Mouse (Mus musculus) adrenal gland, postnatal 14 days (tissue): ENCODE results near the gene Cd68. TPM values are rescaled to one million over a fixed set of nuclear protein-coding genes. Genes with fewer than 3 reads are reported as not detected.

Experiments
- DNase-seq: peaks from one replicate; pipeline ENCODE4 v3.0.0; 2021; ENCODE audit warnings: mixed read lengths
- total RNA-seq: library from RNA; stranded (reverse); gene quantifications from 2 replicates; pipeline ENCODE4 v1.2.3, GENCODE M21; 2021

The Cd68 gene
- total RNA-seq, 1 experiment from 2014 or later: 8.6 TPM

DNA sequence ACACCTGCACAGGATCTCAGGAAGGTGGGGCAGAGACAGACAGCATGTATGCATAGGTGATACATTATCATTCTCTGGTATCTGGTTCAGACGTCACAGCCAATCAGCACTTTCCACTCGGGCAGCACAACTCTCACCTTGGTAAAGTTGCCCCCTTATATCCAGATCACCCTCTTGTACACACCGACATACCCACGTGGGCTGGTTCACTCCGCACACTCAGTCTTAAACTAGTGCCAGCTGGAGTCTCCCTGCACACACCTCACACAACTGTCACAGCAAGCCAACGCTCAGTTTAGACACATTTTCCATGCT lies 29.1 kb upstream of the Cd68 start:
- DNase-seq: no peak

DNA sequence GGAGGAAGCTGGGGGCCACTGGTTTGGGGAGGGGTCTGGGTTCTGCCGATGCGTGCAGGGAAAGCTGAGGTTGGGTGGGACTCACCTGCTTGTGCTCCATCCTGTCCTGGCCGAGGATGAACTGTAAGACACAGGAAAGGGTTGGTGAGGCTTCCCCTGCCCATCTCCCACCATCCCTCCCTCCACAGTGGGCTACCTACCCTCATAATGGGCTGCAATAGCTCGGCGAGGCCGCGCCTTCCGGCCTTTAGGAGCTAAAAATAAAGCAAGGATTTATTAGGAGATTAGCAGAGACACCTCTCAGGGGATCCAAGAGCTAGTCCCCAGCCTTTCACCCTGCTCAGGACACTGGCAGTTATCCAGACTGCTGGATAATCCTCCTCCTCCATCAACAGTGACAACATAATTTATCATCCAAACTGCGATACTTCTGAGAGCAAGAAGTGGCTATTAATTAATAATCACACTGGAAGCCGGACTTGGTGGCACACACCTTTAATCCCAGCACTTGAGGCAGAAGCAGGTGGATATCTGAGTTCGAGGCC lies 27.5 kb upstream of the Cd68 start:
- no peak for DNase-seq

DNA sequence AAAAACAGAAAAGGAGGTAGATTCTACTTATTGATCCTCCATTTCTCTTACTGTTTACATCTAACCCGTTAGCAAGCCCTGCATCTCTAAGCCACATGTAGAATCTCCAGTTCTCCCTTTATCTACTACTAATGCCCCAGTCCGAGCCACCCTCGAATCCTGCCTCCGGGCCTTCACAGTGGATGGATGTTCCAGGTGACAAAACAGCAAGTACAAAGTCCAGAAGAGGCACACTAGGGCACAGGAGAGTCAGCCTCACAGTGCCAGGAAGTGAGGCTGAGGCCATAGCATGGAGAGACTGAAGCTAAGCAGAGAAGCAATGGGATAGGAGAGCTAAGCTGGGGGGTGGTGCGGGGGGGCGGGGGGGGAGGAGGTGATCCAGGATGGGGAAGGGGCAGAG lies 26.9 kb upstream of the Cd68 start:
- no peak for DNase-seq

DNA sequence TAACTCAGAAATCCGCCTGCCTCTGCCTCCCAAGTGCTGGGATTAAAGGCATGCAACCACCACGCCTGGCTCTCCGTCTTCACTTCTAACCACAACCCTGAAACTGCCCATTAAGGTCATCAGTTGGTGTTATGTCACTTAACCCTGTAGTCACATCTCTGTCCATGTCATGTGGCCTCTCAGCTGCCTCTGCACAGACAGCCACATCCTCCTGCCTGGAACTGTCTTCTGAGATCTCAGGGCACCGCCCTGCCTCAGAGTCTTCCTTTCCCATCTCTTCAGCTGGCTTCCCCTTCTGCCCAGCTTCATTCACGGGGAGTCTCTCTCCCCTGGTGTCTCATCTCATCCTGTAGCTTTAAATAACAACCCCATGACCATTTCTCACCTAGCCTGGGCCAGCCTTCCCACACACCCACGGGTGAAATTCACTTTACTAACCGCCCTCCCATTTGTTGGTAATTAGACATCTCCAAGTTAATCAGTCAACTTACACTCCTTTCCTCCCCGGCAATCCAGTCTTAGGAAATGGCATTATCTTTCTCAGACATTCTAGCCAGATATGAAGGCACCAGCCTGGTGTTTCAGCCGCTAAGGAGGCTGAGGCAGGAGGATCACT lies 26.4 kb upstream of the Cd68 start:
- no peak for DNase-seq

DNA sequence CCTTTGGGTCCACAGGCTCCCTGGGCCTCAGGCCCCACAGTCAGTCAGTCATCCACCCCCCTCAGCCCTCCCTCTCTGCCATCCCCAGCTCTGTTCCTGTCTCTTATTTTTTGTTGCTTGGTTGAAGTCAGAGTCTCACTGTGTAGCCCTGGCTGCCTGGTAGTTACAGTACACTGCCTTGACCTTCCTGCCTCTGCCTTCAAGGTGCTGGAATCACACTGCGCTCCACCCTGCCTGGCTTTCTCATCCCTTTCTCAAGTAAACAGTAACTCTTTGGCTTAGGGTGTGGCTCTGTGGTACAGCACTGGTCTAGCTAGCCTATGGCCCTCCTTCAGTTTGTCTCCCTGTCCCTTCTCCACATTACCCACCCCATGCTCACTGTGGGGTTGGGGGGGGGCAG lies 23.9 kb upstream of the Cd68 start:
- no peak for DNase-seq

DNA sequence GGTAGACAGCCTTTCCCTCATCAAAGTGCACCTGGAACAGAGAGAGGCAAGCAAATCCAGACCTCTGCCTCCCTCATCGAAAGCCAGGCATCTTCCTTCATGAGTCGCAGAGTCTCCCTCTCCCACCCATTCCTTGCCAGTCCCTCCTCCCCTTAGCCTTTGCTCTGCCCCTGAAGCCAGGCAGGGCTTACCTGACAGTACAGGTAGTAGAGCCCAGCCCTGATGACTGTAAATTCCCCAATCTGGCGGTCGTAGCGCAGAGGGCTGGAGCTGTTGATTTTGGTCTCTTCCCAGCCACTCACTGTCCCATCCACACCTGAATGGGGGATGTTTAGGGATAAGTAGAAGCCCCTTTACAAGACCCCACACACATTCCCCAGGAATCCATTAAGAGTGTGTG lies 21.1 kb upstream of the Cd68 start:
- no peak for DNase-seq

DNA sequence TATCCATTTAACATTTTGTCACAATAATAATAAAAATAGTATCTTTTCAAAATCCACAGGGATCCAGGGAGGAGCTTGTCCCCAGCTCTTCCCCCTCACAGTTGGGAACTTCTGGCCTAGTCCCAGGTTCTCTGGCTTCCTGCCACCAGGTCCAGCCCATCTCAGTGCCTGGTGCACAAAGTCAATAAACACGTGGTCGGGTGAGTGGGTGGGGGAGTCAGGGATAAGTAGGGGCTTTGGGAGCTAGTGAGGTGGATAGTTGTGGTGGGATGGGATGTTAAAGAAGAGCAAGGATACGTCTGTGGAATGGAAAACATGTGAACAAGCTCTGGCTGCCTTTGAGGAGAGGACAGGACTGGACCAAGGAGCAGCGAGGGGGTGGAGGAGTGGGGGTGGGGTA lies 20.4 kb upstream of the Cd68 start:
- peak; percentile 75 for DNase-seq

DNA sequence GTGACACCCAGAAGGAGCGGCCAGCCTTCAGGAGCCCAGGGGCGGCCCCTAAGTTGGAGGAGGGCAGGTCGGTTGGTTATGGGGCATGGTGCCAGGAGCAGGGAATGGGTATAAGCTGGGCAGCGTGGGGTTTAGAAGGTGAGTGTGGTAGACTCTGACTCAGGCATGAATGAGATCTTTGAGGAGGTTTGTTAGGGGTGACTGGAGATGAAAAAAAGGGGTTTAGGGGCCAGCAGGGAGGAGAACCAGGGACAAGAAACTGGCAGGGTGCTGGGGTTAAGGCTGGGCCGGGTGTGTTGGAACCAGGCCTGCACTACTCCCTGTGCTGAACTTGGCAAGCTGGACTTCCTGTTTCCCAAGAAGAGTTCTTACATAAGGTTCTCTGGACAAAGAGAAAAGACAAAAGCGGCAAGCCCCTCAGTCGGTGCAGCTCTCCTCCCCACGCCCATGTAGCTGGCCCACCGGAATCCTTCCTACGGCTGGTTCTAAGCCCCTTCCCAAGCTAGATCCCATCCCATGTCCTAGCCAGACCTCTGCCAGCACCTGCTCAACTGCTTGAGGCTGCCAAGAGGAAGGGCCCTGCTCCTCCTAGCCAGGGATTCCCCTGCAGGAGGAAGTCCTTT lies 19.7 kb upstream of the Cd68 start, which contains the start of gene Tnfsf13:
Gene Tnfsf13, minus strand, starts transcription at position 259 of the 623 bp plus-strand sequence.
- DNase-seq: peak; percentile 82

DNA sequence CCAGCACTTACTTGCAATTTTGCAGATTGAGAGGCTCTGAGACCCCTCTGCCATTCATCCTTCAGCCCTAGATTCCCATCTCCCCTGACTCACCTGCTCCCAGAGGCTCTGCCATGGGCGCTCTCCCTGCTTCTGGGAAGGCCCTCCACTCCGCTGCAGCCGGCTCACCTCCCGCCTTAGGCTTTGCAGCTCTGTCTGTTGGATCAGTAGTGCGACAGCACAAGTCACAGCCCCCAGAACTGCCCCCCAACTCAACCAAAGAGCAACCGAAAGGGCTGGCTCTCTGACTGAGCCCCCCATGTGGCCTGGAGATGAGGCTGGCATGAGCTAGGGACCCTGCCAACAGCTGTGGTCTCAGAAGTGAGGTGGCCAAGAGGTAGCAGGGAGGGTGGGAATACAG lies 19.0 kb upstream of the Cd68 start:
- DNase-seq: no peak

DNA sequence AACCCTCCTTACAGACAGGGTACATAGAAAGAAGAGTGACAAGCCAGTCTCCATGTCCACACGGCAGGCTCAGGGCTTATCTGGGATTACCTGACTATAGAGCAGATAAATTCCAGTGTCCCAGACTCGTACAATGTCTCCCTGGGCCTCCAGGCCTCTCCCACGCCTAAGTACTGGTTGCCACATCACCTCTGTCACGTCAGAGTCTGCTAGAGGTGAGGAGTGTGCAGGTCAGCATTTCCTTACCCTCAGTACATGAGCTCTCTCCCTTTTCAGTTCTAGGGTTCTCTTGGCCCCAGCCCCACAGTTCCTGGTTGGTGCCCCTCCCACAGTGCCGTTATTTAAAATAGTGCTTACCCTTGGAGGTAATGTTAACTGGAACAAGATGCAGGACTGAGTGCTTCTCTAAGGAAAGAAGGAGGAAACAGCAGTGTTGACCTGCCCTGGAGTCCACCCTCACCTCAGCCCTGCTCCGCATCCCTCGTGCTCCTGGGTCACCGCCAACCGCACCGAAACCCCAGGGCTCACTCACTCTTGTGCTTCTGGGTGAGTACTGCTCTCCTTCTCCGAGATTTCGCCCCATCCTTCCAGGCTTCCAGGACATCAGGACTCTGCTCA lies 18.3 kb upstream of the Cd68 start:
- DNase-seq: no peak

DNA sequence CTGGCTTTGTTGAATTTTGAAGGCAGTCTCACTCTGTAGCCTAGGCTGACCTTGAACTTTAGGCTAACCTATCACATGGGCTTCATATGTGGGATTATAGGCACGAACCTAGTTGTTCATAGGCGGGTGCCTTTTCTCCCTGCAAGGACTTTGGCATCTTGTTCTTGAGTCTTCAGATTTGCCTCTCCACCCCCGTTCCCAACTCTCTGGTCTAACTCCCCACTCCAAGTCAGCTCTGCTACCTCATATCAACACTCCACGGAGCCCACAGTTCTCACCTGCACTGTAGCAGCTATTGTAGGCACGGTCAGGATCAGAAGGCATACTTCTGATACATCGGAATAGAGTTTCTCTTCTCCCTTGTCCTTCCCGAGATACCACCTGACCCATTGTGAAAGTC lies 17.6 kb upstream of the Cd68 start:
- no peak for DNase-seq

DNA sequence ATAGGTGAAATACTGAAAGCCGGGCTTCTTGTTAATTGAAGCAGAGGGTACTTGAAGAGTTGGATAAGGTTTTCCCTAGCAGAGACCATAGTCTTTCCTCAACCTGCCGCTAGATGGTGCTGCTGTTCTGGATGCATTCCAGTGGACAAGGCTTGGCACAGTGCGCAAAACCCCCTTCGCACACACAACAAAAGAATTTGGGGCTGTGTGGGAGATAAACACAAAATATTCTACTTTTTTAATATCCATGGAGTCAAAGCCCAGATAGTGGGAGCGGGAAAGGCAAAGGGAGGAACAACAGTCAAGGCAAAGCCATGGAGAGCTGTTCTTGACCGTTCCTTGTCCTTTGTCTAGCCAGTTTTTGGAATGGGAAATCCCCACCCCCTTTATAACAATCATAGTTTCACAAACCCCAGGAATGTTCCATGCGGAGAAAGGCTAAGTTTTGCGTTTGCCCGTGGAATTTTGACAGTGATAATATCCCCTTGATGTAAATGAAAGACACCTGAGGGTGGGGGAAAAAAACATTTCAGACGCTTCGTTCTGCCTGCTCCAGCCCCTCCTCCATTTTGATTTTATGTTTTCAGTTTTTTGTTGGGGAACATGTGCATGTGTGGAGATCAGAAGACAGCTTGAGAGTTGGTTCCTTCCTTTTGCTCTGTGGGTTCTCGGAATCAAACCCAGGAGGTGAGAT lies 17.0 kb upstream of the Cd68 start:
- peak; percentile 93 for DNase-seq

DNA sequence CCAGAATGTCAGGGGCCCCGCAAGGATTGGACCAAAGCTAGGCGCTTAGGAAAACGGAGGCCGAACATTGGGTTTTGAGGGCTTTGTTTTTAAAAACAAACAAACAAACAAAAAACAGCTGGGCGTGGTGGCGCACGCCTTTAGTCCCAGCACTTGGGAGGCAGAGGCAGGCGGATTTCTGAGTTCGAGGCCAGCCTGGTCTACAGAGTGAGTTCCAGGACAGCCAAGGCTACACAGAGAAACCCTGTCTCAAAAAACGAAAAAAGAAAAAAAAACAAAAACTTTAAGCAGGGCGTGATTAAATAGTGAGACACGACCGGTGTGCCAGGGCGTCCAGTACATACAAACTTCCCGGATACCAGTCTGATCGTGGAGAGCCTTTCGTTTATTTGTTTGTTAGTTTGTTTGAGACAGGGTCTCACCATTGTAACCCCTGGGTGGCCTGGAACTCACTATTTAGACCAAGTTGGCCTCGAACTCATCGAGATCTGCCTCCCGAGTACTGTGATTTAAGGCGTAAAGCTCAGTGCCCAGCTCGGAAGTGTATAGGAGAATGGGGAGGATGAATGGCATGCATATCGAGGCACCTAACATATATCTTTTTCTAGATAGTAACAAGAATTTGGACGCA lies 16.4 kb upstream of the Cd68 start:
- no peak for DNase-seq

DNA sequence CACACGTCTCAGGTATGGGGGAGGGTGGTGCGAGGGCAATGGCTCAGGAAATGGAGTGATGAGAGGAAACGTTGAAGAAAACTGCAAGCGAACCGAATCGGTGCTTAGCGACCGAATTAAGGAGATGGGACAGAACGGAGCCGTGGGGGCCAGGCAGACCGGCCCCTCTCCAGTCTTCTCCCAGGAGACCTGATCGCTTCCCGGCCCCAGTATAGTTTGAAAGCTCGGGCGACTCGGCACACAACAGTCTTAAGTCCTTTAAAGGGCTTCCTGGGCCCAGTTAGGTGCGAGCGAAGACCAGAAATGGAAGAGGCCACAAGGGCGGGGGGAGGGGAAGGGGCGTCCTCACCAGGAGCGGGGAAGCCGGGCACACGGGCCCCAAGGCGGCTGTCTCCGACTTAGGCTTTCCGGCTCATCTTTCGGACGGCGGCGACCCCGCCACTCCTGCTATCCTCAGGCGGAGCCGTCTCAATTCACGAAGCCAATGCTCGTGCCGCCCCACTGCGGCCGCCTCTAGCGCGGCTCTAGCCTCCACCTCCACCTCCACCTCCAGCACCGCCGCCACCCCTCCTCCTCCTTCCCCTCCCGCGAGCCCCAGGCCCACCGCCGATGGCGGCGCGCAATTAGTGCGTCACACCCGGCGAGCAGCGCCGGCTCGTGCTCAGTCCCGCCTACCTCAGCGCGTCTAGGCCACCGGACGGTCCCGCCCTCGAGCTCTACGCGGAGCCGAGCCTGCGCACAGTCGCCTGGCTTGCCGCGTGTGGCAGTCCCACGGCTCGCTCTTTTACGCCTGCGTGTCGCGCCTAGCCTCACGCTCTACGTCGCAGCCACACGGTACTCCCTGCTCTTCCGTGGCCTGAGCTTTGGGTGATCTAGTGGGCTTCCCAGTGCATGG lies 15.6 kb upstream of the Cd68 start, which contains the start of gene Senp3:
Gene Senp3, minus strand, starts transcription at position 771 of the 895 bp plus-strand sequence.
- peak; percentile 99 for DNase-seq

DNA sequence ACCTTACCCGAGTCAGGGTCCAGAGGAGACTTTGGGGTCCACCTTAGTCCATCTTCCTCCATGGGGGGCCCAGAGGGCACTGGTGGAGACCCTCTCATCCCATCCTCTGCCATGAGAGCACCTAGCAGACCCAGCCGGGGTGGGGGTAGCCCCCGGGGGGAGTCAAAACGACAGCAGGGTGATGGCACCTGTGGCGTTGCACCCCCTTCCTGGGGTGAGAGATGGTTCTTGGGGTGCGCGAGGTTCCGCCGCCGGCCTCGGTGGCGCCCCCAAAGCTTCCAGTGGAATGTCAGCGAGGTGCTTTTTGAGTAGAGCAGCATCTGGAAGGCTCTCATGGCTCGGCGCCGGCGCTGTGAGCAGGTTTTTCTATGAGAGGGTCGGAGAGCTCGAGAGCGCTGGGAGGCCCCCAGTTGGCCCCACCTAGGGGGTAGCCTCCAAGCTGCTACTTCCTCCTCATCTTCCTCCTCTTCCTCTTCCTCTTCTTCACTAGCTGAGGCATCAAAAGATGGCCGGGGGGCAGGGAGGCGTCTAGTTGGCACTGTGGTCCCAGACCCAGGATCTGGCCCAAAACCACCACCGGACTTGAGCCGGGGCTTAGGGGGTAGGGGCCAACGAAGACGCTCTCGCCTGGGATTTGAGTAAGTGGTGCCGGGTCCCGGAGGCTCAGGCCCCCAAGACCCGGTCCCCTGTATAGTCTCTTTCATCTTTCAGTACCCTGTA lies 14.3 kb upstream of the Cd68 start:
- DNase-seq: peak; percentile 18

DNA sequence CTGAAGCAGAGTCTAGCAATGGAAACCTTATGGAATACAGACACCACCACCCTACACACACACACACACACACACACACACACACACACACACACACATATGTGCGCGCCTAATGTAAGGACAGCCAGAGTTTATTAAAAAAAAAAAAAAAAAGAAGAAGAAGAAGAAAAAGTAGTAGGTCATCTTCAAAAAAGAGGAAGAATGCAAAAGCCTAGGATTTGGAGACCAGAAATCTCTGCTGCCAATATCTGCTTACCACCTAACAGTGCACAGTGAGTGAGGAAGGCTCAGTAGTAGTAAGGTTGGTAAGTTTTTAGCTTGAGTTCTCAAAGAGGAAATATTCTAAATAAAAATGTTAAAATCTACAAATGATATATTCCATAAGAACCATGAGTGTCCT lies 13.2 kb upstream of the Cd68 start:
- no peak for DNase-seq

DNA sequence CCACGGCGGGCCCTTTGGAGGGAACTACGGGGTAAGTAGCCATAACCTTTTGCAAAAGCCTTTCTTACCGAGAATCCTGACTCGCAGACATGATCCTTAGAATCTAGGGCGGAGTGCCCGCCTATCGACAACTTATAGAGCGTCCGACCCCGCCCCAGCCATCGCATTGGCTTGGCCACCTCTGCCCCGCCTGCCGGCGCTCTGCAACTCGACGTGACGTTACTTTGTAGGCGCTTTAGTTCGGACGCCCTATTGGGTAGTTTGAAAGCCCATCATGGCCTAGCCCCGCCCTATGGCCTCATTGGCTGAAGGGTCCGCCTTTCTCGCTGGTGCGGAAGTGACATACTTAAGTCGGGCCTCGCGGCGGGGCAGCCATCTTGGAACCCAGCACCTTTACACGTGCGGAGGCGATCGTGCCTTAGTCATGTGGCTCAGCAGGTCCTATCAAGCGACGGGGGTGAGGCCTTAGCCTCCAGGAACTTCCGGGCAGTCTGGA lies 6.3 kb upstream of the Cd68 start, which contains the start of gene Eif4a1:
Gene Eif4a1, minus strand, starts transcription at position 213 of the 496 bp plus-strand sequence.
- DNase-seq: peak; percentile 99

DNA sequence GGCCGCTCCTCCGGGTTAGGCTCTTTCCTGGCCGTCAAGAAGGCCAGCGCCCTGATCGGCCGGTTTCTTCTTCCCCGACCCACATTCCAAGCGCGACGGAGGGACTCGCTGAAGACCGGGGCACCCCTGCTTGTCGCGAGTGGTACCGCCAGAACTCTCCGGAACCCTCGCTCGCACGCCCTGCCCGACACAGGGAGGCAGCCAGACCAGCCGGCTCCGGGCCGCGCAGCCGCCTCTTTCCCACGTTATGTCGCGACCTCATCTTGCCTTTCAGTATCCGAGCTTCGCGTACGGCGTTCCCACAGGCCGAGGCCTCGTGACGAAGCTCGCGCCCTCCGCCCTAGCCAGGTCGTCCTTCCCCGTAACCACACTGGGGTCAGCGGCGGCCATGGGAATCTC lies 5.8 kb upstream of the Cd68 start:
- DNase-seq: no peak

DNA sequence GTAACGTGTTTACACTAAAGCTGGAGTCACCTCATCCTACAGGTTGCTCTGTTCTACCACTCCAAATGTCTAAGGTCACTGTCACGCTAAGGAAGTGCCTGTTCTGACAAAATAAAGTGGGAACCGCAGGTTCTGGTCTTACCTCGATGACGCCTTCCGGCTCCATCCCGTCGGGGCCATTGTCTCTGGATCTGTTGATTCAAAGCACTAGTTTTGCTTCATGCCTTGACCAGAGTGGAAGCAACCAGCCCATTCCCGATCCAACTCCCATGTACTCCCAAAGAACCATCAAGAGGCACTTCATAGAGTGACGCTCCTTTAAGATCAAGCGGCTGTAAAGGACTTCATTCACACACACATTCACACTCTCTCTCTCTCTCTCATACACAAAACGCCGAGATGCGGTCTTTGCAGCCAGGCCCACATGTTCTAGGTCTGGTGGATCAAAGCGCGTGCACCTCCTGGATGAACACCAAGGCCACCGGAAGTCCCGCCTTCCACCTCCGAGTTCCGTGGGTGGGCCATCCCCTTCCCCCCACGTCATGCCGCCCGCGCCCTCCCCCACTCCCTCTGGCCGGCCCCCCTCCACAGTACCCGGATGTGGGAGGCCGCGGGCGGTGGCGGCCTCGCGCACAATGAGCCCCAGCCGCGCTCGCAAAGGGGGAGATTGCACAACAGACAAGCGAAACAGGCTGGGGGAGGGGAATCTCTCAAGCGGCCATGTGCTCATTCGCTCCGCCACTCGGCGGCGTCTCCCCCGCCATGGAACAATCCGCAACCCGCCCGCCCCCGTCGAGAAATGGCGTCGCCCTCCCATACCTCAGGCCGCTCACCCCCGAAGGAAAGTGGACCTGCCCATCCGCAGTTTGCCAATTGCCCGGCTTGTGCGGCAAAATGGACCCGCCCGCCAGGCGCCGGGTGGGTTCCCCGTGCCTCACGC lies 5.1 kb upstream of the Cd68 start:
- DNase-seq: peak; percentile 99

DNA sequence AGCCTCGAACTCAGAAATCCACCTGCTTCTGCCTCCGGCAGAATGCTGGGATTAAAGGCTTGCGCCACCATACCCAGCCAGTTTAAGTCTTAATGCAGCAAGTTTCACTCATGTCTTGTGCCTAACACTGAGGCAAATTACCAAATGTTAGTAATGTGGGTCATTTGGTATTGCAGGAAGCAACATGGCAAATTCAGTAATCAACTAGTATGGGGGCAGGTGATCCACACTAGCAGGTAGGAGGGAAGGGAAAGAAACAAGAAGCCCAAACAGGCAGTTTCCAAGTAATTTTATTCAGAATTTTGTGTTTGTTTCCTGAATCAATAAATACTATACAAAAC lies 682 bp upstream of the Cd68 start:
- no peak for DNase-seq
